Mouse (Mus musculus): ENCODE data around the gene Msmp. TPM values are rescaled to one million over a fixed set of nuclear protein-coding genes. Genes with fewer than 3 reads are reported as not detected.

Gene Msmp
- polyA plus RNA-seq, 1 experiment from 2014 or later, result 2.1 TPM

GRCm38 (mm10) chr4:43533270-43533669, 51.0 kb downstream of the Msmp start:
- H3K27ac ChIP-seq, result no peak overlapping the region
- no peak overlapping the region for H3K4me3 ChIP-seq (replicated peaks)
- no peaks in the 10 kb centered on the region for H3K9me3 ChIP-seq
- H3K36me3 ChIP-seq, result peaks cover 73% of the 10 kb centered on the region
- no peak overlapping the region for H3K4me2 ChIP-seq (replicated peaks)
- no peaks in the 10 kb centered on the region for H3K4me1 ChIP-seq (replicated peaks)
- no peak overlapping the region for H3K9ac ChIP-seq (replicated peaks)
- ATAC-seq, result no peak
- 86% methylated on average over 9 of the region's 9 CpGs for WGBS
- H3K27me3 ChIP-seq, result no peaks in the 10 kb centered on the region

Small RNAs within 50 kb of the gene (microRNA-seq; reads per million reads assigned to microRNA genes)
- gene Gm25262, result not detected

Other genes starting within 250 kb of the Msmp start
- 68.8 and 75.4 TPM in 2 replicates for gene Rusc2, start 202.5 kb downstream of the Msmp start, polyA plus RNA-seq (2015; fragmentation: Nextera tagmentation; extraction: Ambion mirVana)
- 0.30 and 0.83 TPM in 2 replicates for gene Fam166b, start 155.4 kb downstream of the Msmp start, polyA plus RNA-seq (2015; fragmentation: Nextera tagmentation; extraction: Ambion mirVana)
- 6.1 and 8.4 TPM in 2 replicates for gene Tesk1, start 142.6 kb downstream of the Msmp start, polyA plus RNA-seq (2015; fragmentation: Nextera tagmentation; extraction: Ambion mirVana)
- 4.1 and 4.7 TPM in 2 replicates for gene Cd72, start 129.9 kb downstream of the Msmp start, polyA plus RNA-seq (2015; fragmentation: Nextera tagmentation; extraction: Ambion mirVana)
- gene Sit1, start 100.8 kb downstream of the Msmp start, polyA plus RNA-seq (2015; fragmentation: Nextera tagmentation; extraction: Ambion mirVana), result not detected in 2 replicates
- 54.4 and 60.3 TPM in 2 replicates for gene Ccdc107, start 91.6 kb downstream of the Msmp start, polyA plus RNA-seq (2015; fragmentation: Nextera tagmentation; extraction: Ambion mirVana)
- 15.4 and 16.1 TPM in 2 replicates for gene Arhgef39, start 84.8 kb downstream of the Msmp start, polyA plus RNA-seq (2015; fragmentation: Nextera tagmentation; extraction: Ambion mirVana)
- 0.19 and 0.27 TPM in 2 replicates for gene Car9, start 77.5 kb downstream of the Msmp start, polyA plus RNA-seq (2015; fragmentation: Nextera tagmentation; extraction: Ambion mirVana)
- 13.2 TPM in 2 replicates for gene Tpm2, start 60.7 kb downstream of the Msmp start, polyA plus RNA-seq (2015; fragmentation: Nextera tagmentation; extraction: Ambion mirVana)
- gene Creb3, start 22.2 kb downstream of the Msmp start, polyA plus RNA-seq (2015; fragmentation: Nextera tagmentation; extraction: Ambion mirVana), result 72.6 and 80.4 TPM in 2 replicates
- gene Tln1, start 21.8 kb downstream of the Msmp start, polyA plus RNA-seq (2015; fragmentation: Nextera tagmentation; extraction: Ambion mirVana), result 59.8 and 67.0 TPM in 2 replicates
- gene Rgp1, start 5.8 kb downstream of the Msmp start, polyA plus RNA-seq (2015; fragmentation: Nextera tagmentation; extraction: Ambion mirVana), result 24.5 and 26.1 TPM in 2 replicates
- 53.8 and 58.4 TPM in 2 replicates for gene Gba2, start 5.6 kb downstream of the Msmp start, polyA plus RNA-seq (2015; fragmentation: Nextera tagmentation; extraction: Ambion mirVana)
- gene Npr2, start 47.4 kb upstream of the Msmp start, polyA plus RNA-seq (2015; fragmentation: Nextera tagmentation; extraction: Ambion mirVana), result 13.8 and 14.7 TPM in 2 replicates
- gene Spag8, start 69.1 kb upstream of the Msmp start, polyA plus RNA-seq (2015; fragmentation: Nextera tagmentation; extraction: Ambion mirVana), result 5.5 and 5.6 TPM in 2 replicates
- gene Hint2, start 72.0 kb upstream of the Msmp start, polyA plus RNA-seq (2015; fragmentation: Nextera tagmentation; extraction: Ambion mirVana), result 75.6 and 77.9 TPM in 2 replicates
- gene Tmem8b, start 84.5 kb upstream of the Msmp start, polyA plus RNA-seq (2015; fragmentation: Nextera tagmentation; extraction: Ambion mirVana), result 16.3 and 17.1 TPM in 2 replicates
- 1.8 and 2.4 TPM in 2 replicates for gene Fam221b, start 84.7 kb upstream of the Msmp start, polyA plus RNA-seq (2015; fragmentation: Nextera tagmentation; extraction: Ambion mirVana)
- gene Olfr70, start 116.3 kb upstream of the Msmp start, polyA plus RNA-seq (2015; fragmentation: Nextera tagmentation; extraction: Ambion mirVana), result 0.08 TPM in 1 of 2 replicates, not detected in the other
- 0.08 and 0.10 TPM in 2 replicates for gene Olfr71, start 125.8 kb upstream of the Msmp start, polyA plus RNA-seq (2015; fragmentation: Nextera tagmentation; extraction: Ambion mirVana)
- gene Hrct1, start 142.7 kb upstream of the Msmp start, polyA plus RNA-seq (2015; fragmentation: Nextera tagmentation; extraction: Ambion mirVana), result 0.13 and 0.35 TPM in 2 replicates
- 0.05 TPM in 1 of 2 replicates, not detected in the other for gene Spaar, start 145.5 kb upstream of the Msmp start, polyA plus RNA-seq (2015; fragmentation: Nextera tagmentation; extraction: Ambion mirVana)
- gene Olfr159, start 186.5 kb upstream of the Msmp start, polyA plus RNA-seq (2015; fragmentation: Nextera tagmentation; extraction: Ambion mirVana), result not detected in 2 replicates
- gene Olfr156, start 239.4 kb upstream of the Msmp start, polyA plus RNA-seq (2015; fragmentation: Nextera tagmentation; extraction: Ambion mirVana), result not detected in 2 replicates

Measured in midbrain, embryonic 13.5 days (tissue).